Mouse (Mus musculus) ES-E14 (cell line): ENCODE measurements at regions not wholly inside any gene's neighbourhood (a gene's known extent, or its start where the extent isn't known, plus 50 kb on each side); places are given as distances from the start of the nearest gene placed in this dataset.
A peak's percentile ranks its signal among the peaks of the same experiment; 100 is the strongest.

ENCODE experiments used
- DNase-seq: peaks from one replicate; pipeline ENCODE4 v3.0.0-alpha.2; 2013; ENCODE audit warnings: low read depth, low spot score
- H3K27ac ChIP-seq: 2 replicates; pipeline ENCODE4 v1.5.1; 2012; ENCODE audit warnings: low read depth, mild to moderate bottlenecking, low read length, moderate library complexity, mixed read lengths; ENCODE audit not compliant: poor library complexity, insufficient read depth, severe bottlenecking
- H3K36me3 ChIP-seq: 2 replicates; pipeline ENCODE4 v1.6.1; 2012; ENCODE audit warnings: mild to moderate bottlenecking, low read length, moderate library complexity, mixed read lengths; ENCODE audit not compliant: control insufficient read depth, poor library complexity, insufficient read depth, severe bottlenecking
- H3K4me1 ChIP-seq, 2 experiments: fragments of 150-350 bp in 1 of 2; sonication (generic) in 1 of 2; 2 replicates each; pipeline ENCODE4 v1.6.1; 2012; ENCODE audit warnings: low read length in 2 of 2, mild to moderate bottlenecking in 1 of 2, mixed read lengths in 1 of 2; ENCODE audit not compliant: control insufficient read depth in 2 of 2, insufficient read depth in 2 of 2, poor library complexity in 1 of 2
- H3K4me3 ChIP-seq, 2 experiments: fragments of 150-350 bp in 1 of 2; sonication (generic) in 1 of 2; 2 replicates each; pipeline ENCODE4 v1.5.1; 2012; ENCODE audit warnings: low read length in 2 of 2, low read depth in 1 of 2, mild to moderate bottlenecking in 1 of 2, mixed read lengths in 1 of 2; ENCODE audit not compliant: insufficient read depth in 1 of 2, poor library complexity in 1 of 2, severe bottlenecking in 1 of 2
- H3K9ac ChIP-seq: 2 replicates; pipeline ENCODE4 v1.6.1; 2012; ENCODE audit warnings: low read depth, mild to moderate bottlenecking, low read length, mixed read lengths; ENCODE audit not compliant: poor library complexity, insufficient read depth, severe bottlenecking
- H3K9me3 ChIP-seq: fragments of 150-350 bp; sonication (generic); 2 replicates; pipeline ENCODE4 v1.6.1; 2012; ENCODE audit warnings: low read depth, mild to moderate bottlenecking, low read length; ENCODE audit not compliant: control insufficient read depth, insufficient read depth
- CHD2 ChIP-seq: IDR thresholded peaks from 2 replicates; pipeline ENCODE4 v1.6.1; 2014; ENCODE audit warnings: mild to moderate bottlenecking, low read depth, low read length, inconsistent platforms
- HCFC1 ChIP-seq: IDR thresholded peaks from 2 replicates; pipeline ENCODE4 v1.6.1; 2012; ENCODE audit warnings: low read length, inconsistent platforms, borderline replicate concordance; ENCODE audit not compliant: insufficient read depth
- MAFK ChIP-seq: IDR thresholded peaks from 2 replicates; pipeline ENCODE4 v1.6.1; 2014; ENCODE audit warnings: mild to moderate bottlenecking, low read depth, low read length, inconsistent platforms; ENCODE audit not compliant: insufficient read depth
- ZC3H11A ChIP-seq: IDR thresholded peaks from 2 replicates; pipeline ENCODE4 v1.6.1; 2012; ENCODE audit warnings: low read depth, mild to moderate bottlenecking, inconsistent platforms, low read length, borderline replicate concordance
- ZNF384 ChIP-seq: IDR thresholded peaks from 2 replicates; pipeline ENCODE4 v1.6.1; 2012; ENCODE audit warnings: low read depth, low read length, inconsistent platforms
- in situ Hi-C, 2 experiments: fragments of 600-800 bp; cut with MboI; formaldehyde crosslinking; loops; one replicate each; pipeline ENCODE4 v1.15.1; 2025; ENCODE audit warnings: low sequenced_read_pairs in 2 of 2, inconsistent platforms in 1 of 2; ENCODE audit not compliant: unreplicated experiment in 2 of 2

DNA sequence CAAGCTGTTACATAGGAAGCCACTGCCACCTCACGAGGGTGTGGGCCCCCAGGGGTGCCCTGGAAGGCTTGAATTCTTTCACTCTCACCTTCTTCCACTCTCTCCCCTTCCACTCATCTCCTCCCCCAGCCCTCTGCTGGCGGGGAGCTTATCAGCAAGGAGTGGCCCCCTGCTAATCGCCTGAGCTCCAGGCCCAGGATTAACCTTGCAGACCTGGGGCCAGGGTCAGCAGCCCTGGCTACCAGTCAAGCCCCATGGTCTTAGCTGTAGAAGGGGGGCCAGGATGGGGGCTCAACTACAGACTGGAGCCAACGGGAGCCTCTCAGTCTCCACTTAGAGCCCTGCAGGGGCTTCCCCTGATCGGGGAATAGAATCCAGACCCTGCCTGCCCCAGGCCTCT, 75.8 kb upstream of the Larp1 start:
- Histone ChIP-seq H3K4me1 (peaks cover 0 to 4% of the 10 kb centered on the region in 2 experiments; a peak in 1 of 4 replicates), H3K9me3 (no peaks in the 10 kb centered on the region), H3K27ac (no peak overlapping the region), H3K36me3 (no peaks in the 10 kb centered on the region), H3K4me3 (no peak overlapping the region), H3K9ac (no peak overlapping the region)
- TF ChIP-seq CHD2 (no peak), HCFC1 (no peak), ZNF384 (no peak), MAFK (no peak), ZC3H11A (no peak)
- DNase-seq: no peak
- in situ Hi-C loops: loop anchor here (5.0 kb wide), 1 partner anchor 116 kb away; no protein-coding TSS in a partner anchor

DNA sequence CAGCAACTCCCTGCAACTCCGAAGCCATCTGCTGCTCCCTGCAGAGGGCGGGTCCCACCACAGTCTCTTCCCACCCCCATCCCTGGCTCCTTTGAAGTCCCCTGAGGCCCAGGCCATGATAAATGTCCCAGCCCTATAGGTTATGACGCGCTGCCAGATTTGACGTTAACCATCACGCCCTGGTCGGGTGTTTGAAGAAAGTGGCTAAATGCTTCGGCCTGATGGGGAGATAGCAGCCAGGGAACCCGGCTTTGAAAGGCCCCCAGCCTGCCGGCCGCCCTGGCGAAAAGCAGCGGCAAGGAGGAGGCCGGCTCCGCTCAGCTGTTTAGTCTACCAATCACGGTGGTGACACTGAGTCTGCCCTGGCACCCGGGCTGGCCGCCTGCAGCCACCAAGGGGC, 79.4 kb upstream of the Larp1 start:
- TF ChIP-seq MAFK (no peak), CHD2 (no peak), HCFC1 (no peak), ZNF384 (no peak), ZC3H11A (no peak)
- Histone ChIP-seq H3K9me3 (no peaks in the 10 kb centered on the region), H3K27ac (no peak overlapping the region), H3K4me3 (no peak overlapping the region), H3K36me3 (no peaks in the 10 kb centered on the region), H3K9ac (0 out of 2 replicates have a peak overlapping the region, but pooled peaks have one; percentile 28), H3K4me1 (peaks cover 0 to 4% of the 10 kb centered on the region in 2 experiments; a peak in 1 of 4 replicates)
- DNase-seq: no peak
- in situ Hi-C loops: no loop called here

DNA sequence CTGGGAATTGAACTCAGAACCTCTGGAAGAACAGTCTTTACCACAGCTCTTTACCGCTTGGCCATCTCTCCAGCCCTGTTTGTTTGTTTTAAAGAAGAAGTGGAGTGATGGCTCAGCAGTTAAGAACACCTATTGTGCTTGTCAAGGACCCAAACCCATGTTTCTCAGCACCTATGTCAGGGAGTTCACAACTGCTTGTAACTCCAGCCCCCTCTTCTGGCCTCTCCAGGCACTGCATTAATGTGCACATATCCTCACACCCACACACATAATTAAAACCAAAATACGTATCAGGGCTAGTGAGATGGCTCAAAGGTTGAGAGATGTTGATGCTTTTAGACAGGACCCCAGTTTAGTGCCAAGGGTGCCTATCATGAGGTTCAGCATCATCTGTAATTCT, 87.6 kb upstream of the Hand1 start:
- 0 out of 4 replicates have a peak, but pooled peaks cover 0 to 8% of the 10 kb centered on the region in 2 experiments for H3K4me1 ChIP-seq
- TF ChIP-seq HCFC1: no peak
- H3K9ac ChIP-seq: no peak overlapping the region
- H3K9me3 ChIP-seq: no peaks in the 10 kb centered on the region
- no peaks in the 10 kb centered on the region for H3K36me3 ChIP-seq
- no peak overlapping the region for H3K4me3 ChIP-seq
- H3K27ac ChIP-seq: no peak overlapping the region
- peak; percentile 50 for DNase-seq
- in situ Hi-C loops: no loop called here

DNA sequence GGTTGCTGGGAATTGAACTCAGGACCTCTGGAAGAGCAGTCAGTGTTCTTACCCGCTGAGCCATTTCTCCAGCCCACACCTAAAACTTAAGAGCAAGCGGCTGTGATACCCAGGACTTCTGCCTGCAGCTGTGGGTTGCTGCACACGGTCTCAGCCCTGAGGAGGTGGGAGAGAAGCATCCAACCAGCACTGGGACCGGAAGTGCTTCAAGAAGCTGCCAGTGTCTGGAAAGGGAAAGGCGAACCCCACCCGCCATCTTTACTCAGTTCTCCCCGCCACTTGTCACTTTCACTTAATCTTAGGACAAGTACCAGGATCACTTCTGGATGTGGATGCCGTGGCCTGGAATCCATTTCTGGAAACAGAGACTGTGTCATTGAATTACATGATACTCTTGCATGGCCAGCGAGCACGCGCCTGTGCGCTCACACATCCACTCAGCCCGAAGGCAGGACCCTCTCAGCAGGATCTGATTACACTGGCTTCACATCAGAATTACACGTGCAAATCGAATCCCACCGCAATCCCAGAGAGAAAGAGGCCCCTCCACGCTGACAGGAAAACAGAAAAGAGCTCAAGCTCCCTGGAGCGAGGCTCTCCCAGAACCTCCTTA, 85.9 kb upstream of the Hand1 start:
- Histone ChIP-seq H3K9ac (peak overlapping the region; percentile 2; the same call in 1 of the 2 replicates), H3K9me3 (no peaks in the 10 kb centered on the region), H3K27ac (no peak overlapping the region), H3K36me3 (no peaks in the 10 kb centered on the region), H3K4me1 (peaks cover 0 to 11% of the 10 kb centered on the region in 2 experiments; a peak in 1 of 4 replicates), H3K4me3 (no peak overlapping the region)
- no peak for DNase-seq
- in situ Hi-C loops: loop anchor here in 1 of 2 experiments (10.0 kb wide), 1 partner anchor 94 kb away; no protein-coding TSS in a partner anchor
- no peak for TF ChIP-seq ZNF384
- no peak for TF ChIP-seq MAFK
- no peak for TF ChIP-seq CHD2

DNA sequence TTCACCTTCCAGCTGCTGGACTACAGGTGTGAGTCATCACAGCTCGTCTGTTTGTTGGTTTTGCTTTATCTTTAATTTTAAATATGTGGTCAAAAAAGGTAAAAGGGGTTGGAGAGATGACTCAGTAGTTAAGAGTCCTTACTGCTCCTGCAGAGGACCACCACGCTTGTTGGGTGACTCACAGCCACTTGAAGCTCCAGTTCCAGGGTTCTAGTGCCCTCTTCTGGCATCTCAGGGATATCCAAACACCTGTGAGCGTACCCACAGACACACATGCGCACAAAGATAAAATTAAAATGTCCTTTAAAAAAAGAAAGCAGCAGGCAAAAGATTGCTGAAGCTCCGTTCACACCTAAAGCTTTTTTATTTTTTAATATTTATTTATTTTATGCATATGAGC, 85.4 kb upstream of the Hand1 start:
- Histone ChIP-seq H3K9me3 (no peaks in the 10 kb centered on the region), H3K27ac (0 out of 2 replicates have a peak overlapping the region, but pooled peaks have one; percentile 37), H3K4me1 (peaks cover 0 to 16% of the 10 kb centered on the region in 2 experiments; a peak in 1 of 4 replicates), H3K4me3 (no peak overlapping the region), H3K9ac (no peak overlapping the region), H3K36me3 (no peaks in the 10 kb centered on the region)
- DNase-seq: peak; percentile 42
- in situ Hi-C loops: loop anchor here in 1 of 2 experiments (10.0 kb wide), 1 partner anchor 93 kb away; no protein-coding TSS in a partner anchor
- TF ChIP-seq ZC3H11A: 0 out of 2 replicates have a peak, but pooled peaks have one; percentile 20
- no peak for TF ChIP-seq HCFC1
- no peak for TF ChIP-seq CHD2
- peak; percentile 47; the same call in 1 of the 2 replicates for TF ChIP-seq MAFK
- TF ChIP-seq ZNF384: no peak
